Mouse (Mus musculus) heart, embryonic 16.5 days (tissue): Measurements from ENCODE around the gene Tmprss6. TPM values are rescaled to one million over a fixed set of nuclear protein-coding genes. Genes with fewer than 3 reads are reported as not detected.

Experiments
- ATAC-seq: fragments of 200-750 bp; cut with Nextera tagmentation; replicated peaks from 2 replicates; pipeline ENCODE4 v1.8.0; 2017; ENCODE audit warnings: moderate number of reproducible peaks; ENCODE audit not compliant: insufficient read depth, low FRiP score; ENCODE audit errors: extremely low read depth
- H3K27ac ChIP-seq: fragments of 300-500 bp; sonication (generic); 2 replicates; pipeline ENCODE4 v1.5.1; 2014; ENCODE audit warnings: mild to moderate bottlenecking, low read length, control low read depth, moderate library complexity
- H3K27me3 ChIP-seq: fragments of 300-500 bp; sonication (generic); 2 replicates; pipeline ENCODE4 v1.6.1; 2014; ENCODE audit warnings: low read length, mixed read lengths; ENCODE audit not compliant: control insufficient read depth, insufficient read depth
- H3K36me3 ChIP-seq: fragments of 300-500 bp; sonication (generic); 2 replicates; pipeline ENCODE4 v1.6.1; 2014; ENCODE audit not compliant: control insufficient read depth, insufficient read depth
- H3K4me1 ChIP-seq: fragments of 300-500 bp; sonication (generic); 2 replicates; pipeline ENCODE4 v1.6.1; 2014; ENCODE audit warnings: low read length, mixed read lengths; ENCODE audit not compliant: control insufficient read depth, insufficient read depth
- H3K4me2 ChIP-seq: fragments of 300-500 bp; sonication (generic); 2 replicates; pipeline ENCODE4 v1.6.1; 2014; ENCODE audit warnings: low read depth, mild to moderate bottlenecking, control low read depth, low read length
- H3K4me3 ChIP-seq: fragments of 300-500 bp; sonication (generic); 2 replicates; pipeline ENCODE4 v1.5.1; 2014; ENCODE audit warnings: mild to moderate bottlenecking, control low read depth, low read length
- H3K9ac ChIP-seq: fragments of 300-500 bp; sonication (generic); 2 replicates; pipeline ENCODE4 v1.6.1; 2014; ENCODE audit warnings: low read length, control low read depth
- H3K9me3 ChIP-seq: fragments of 300-500 bp; sonication (generic); replicated peaks from 2 replicates; pipeline ENCODE4 v1.6.1; 2016; ENCODE audit warnings: low read length; ENCODE audit not compliant: control insufficient read depth
- WGBS: fragments of 180-500 bp; shearing (Covaris S2); extraction: QIAGEN DNeasy Blood & Tissue Kit; methylation state at CpG from one replicate; pipeline ENCODE4 v1.1.7; 2014; 5-methylcytosine and 5-hydroxymethylcytosine counted together
- polyA plus RNA-seq: library from polyadenylated mRNA; unstranded; fragments of >200 nt; fragmentation: Nextera tagmentation; extraction: Ambion mirVana; gene quantifications from 2 replicates; pipeline ENCODE4 v1.2.1, GENCODE M21; 2015

The Tmprss6 gene
- polyA plus RNA-seq: 0.38 and 0.79 TPM in 2 replicates

DNA sequence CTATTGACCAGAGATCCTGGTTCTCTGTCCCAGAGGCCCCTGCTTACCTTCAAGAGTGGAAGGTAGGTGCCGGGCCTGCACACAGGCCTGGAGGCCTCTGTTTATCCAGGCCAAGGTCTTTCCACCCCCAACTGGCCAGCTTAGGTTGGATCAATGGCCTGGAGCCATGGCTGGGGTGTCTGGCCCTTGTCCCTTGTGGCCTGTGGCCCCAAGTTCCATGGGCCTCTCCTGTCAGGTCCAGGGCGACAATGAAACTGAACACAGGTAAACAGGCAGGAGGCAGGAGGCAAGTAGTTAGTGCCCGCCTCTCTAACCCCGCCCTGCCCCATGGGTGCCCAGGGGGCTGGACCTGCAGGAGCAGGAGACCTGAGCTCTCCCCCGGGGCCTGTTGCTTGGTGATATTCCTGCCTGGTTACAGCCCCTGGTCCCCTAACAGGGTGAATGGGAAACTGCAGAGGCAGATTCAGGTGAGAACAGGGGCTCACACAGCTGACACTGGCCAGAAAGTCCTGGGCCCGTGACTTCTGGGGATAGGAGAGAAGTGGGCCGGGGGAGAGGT lies at the start of gene Tmprss6:
Tmprss6 (minus strand) TSS at position 256 of the 559 bp plus-strand sequence.
- Histone ChIP-seq H3K4me2 (no peak within 1 kb of the TSS), H3K9me3 (no peaks in the 10 kb centered on the region), H3K4me3 (no peak within 1 kb of the TSS), H3K36me3 (no peaks in the 10 kb centered on the region), H3K27ac (no peak within 1 kb of the TSS), H3K27me3 (peaks cover 2% of the 10 kb centered on the region; the same call in 1 of the 2 replicates), H3K9ac (no peak within 1 kb of the TSS), H3K4me1 (peaks cover 13% of the 10 kb centered on the region)
- no peak for ATAC-seq
- 81% methylated on average over 7 of the region's 7 CpGs for WGBS

DNA sequence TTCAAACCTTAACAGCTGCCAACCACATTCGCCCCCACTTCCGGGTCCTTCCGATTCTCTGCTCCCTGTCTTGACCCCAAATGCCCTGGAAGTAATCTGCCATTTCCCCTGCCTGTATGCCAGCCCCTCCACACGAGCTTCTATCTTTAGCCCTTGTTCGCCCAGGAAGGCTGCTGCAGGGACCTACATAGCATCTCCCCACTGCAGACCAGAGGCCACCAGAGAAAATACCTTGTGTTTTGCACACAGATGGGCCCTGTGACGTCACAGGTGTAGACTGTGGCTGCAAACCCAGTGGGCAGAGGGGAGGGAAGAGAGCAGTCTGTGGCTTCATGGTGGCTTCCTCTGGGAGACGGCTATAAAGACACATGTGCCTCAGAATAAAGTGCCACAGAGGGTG lies 49.8 kb upstream of the Tmprss6 start:
- WGBS: 42% methylated on average over 7 of the region's 7 CpGs
- Histone ChIP-seq H3K9ac (no peak overlapping the region; the same call in 1 of the 2 replicates), H3K27me3 (no peaks in the 10 kb centered on the region), H3K27ac (no peak overlapping the region), H3K4me3 (no peak overlapping the region), H3K4me2 (no peak overlapping the region), H3K9me3 (no peaks in the 10 kb centered on the region), H3K36me3 (no peaks in the 10 kb centered on the region), H3K4me1 (peaks cover 15% of the 10 kb centered on the region)
- no peak for ATAC-seq

DNA sequence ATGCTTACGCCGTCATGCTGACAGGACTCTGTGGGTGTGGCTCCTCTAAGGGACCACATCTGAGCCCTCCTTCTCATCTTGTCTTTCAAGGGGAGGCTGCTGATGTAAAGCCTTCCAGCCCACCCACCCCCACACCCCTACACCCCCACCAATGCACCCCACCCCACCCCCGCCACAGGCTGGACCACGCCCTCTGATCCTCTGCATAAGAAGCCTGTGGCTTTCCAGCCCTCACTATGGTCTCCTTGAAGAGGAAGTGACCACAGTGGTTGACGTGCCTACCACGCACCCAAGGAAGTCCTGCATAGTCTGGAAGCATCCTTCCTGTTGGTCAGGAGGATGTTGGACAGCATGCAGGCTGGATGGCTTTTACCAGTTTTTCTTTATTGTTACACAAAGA lies 47.3 kb upstream of the Tmprss6 start:
- Histone ChIP-seq H3K9me3 (no peaks in the 10 kb centered on the region), H3K27me3 (no peaks in the 10 kb centered on the region), H3K9ac (no peak overlapping the region), H3K4me3 (no peak overlapping the region), H3K27ac (no peak overlapping the region), H3K36me3 (no peaks in the 10 kb centered on the region), H3K4me1 (peaks cover 15% of the 10 kb centered on the region), H3K4me2 (no peak overlapping the region)
- 76% methylated on average over 6 of the region's 6 CpGs for WGBS
- no peak for ATAC-seq

DNA sequence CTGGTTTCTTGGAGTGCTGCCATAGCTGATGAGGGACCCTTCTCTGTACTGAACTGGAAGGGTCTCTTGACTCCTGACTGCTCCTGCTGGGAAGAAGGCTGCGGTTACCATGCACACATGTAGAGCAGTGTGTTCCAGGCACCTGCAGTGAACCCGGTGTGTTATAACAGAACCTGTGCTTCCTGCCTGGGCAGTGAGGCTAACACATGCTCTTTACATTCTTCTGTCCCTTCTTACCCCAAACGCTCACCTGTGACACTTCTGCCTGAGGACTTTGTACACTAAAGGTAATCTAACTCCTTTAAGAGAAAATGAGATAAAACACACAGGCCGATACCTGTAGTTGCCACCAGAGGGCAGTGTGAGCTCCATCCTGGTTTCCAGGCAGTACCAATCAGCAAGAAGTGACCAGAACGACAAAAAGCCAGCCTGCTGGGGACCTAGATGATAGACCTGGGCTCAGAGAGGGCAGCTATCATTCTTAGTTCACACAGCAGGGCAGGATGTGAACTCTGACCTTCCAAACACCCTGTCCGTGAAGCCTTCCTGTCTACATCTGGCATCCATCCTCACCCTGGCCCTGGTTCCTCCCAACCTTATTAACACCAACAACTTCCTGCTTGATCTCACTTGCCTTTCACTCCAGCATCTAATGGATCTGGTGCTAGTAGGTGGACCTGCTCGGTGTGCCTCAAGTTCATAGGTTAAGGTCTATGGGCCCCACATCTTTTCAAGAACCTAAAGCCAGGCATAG lies 46.1 kb upstream of the Tmprss6 start:
- H3K27ac ChIP-seq: no peak overlapping the region
- ATAC-seq: 0 out of 2 replicates have a peak, but pooled peaks have one; percentile 21
- no peak overlapping the region for H3K9ac ChIP-seq

DNA sequence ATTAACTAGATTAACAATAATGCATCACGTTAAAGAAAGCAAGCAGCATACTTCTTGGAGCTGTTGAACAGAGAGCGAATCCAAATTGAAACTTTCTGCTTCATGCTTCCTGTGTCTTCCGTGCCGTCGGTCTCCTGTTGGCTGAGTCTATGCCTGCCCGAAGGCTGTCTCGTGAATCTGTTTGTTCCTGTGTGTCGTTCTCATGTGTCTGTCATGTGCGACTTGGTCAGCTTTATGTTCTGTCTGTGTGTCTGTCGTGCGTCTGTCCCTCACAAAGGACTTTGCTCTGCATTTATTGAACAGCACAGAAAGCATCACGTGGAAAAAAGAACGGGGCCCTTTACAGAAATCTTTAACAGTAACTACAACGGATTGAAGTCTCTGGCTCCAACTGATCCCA lies 44.6 kb upstream of the Tmprss6 start:
- WGBS: 81% methylated on average over 14 of the region's 14 CpGs
- ATAC-seq: no peak
- Histone ChIP-seq H3K9me3 (no peaks in the 10 kb centered on the region), H3K9ac (no peak overlapping the region), H3K4me1 (peaks cover 17% of the 10 kb centered on the region), H3K27ac (no peak overlapping the region), H3K4me3 (no peak overlapping the region), H3K4me2 (no peak overlapping the region), H3K27me3 (no peaks in the 10 kb centered on the region), H3K36me3 (no peaks in the 10 kb centered on the region)

More for the DNA sequence above, 46.1 kb upstream of the Tmprss6 start:
- Histone ChIP-seq H3K27me3 (no peaks in the 10 kb centered on the region), H3K9me3 (no peaks in the 10 kb centered on the region), H3K4me3 (no peak overlapping the region), H3K36me3 (no peaks in the 10 kb centered on the region), H3K4me2 (no peak overlapping the region), H3K4me1 (peaks cover 22% of the 10 kb centered on the region)
- 27% methylated on average over 7 of the region's 7 CpGs for WGBS

DNA sequence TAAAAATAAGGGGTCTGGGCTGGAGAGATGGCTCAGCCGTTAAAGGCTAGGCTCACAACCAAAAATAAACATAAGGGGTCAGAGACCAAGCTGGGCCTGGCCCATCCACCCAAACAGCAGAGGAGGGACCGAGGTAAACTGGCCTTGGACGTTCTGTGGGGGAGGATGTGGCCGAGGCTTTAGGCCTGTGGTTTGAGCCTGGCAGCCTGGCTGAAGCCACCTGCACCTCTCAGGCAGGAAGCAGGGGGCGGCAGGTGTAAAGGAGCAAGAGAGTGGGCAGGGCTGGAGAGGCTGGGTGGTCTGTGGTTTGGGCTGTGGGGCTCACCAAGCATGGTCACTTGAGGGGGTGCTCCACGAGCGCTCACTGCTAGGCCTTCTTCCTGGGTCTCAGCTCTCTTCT lies 43.5 kb upstream of the Tmprss6 start:
- Histone ChIP-seq H3K4me1 (peaks cover 14% of the 10 kb centered on the region), H3K36me3 (no peaks in the 10 kb centered on the region), H3K9ac (no peak overlapping the region), H3K4me2 (no peak overlapping the region), H3K9me3 (no peaks in the 10 kb centered on the region), H3K27ac (no peak overlapping the region), H3K4me3 (no peak overlapping the region), H3K27me3 (no peaks in the 10 kb centered on the region)
- 79% methylated on average over 7 of the region's 7 CpGs for WGBS
- ATAC-seq: no peak

DNA sequence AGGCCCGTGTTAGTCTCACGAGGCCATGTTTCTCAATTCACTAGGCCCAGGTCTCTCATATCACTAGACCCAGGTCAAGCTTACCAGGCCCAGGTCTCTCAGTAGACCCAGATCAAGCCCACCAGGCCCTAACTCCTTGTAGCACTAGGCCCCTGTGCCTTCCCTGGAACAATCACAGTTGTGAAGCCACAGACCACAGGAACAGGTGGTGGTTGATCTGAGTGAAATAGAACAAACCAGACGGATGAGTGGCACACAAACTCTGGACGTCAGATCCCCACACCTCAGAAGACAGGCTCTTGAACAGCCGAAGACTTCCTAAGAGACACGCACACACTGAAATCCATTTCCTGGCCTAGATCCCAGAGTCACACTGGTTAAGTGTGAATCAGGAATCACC lies 42.3 kb upstream of the Tmprss6 start:
- no peaks in the 10 kb centered on the region for H3K9me3 ChIP-seq
- H3K9ac ChIP-seq: no peak overlapping the region; the same call in 1 of the 2 replicates
- no peaks in the 10 kb centered on the region for H3K36me3 ChIP-seq
- H3K4me2 ChIP-seq: no peak overlapping the region
- H3K4me3 ChIP-seq: no peak overlapping the region
- WGBS: 72% methylated on average over 6 of the region's 6 CpGs
- no peak for ATAC-seq
- peaks cover 12% of the 10 kb centered on the region for H3K4me1 ChIP-seq
- no peaks in the 10 kb centered on the region for H3K27me3 ChIP-seq
- no peak overlapping the region for H3K27ac ChIP-seq

DNA sequence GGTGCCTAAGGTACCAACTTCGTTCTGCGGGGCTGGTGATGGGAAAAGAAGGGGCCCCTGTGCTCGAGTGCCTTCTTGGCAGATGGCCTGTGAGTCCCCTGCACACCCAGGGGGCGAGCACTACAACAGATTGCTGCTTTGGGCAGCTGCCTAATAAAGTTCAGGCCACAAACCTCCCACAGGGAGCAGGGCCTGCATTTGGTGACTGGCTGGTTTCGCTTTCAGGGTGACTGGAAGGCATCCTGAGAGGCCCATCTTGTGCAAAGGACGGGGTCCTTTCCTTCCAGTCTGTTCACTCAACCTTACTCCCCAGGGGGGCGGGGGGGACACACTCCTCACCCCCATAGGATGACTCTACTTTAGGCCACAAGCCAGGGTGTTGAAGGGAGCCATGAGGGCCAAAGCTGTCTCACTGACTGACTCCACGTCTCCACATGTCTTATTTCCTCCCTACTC lies 41.7 kb upstream of the Tmprss6 start:
- Histone ChIP-seq H3K27ac (no peak overlapping the region), H3K4me3 (no peak overlapping the region), H3K9me3 (peaks cover 1% of the 10 kb centered on the region), H3K27me3 (no peaks in the 10 kb centered on the region), H3K4me2 (peak overlapping the region; percentile 19; the same call in 1 of the 2 replicates), H3K4me1 (peaks cover 12% of the 10 kb centered on the region), H3K9ac (0 out of 2 replicates have a peak overlapping the region, but pooled peaks have one; percentile 33), H3K36me3 (no peaks in the 10 kb centered on the region)
- 49% methylated on average over 8 of the region's 8 CpGs for WGBS
- no peak for ATAC-seq

DNA sequence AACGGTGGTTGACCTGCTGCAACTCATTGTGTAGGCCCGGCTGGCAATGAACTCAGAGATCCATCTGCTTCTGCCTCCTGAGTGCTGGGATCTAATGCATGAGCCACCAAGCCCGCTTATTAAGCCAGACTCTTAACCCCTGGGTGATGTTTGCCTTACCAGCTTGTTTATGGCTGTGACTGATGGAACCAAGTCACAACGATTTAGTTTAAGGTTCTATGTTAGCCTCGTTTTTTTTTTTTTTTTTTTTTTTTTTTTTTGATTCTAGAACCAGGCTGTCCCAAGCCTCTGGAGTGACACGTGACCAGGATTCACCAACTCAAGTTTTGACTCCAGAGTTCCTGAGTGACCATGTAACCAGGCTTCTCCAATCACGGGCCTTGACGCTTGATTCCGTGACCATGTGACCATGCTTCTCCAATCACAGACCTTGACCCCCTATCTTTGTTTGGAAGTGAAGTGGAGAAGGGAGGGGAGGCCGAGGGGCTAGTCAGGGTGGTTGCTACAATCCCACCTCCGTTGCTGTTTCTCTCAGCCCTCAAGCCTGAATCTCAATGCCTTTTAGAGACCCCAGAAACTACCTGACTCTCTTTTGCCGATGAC lies 41.0 kb upstream of the Tmprss6 start:
- Histone ChIP-seq H3K4me2 (peak overlapping the region; percentile 19; the same call in 1 of the 2 replicates), H3K4me3 (no peak overlapping the region), H3K27ac (no peak overlapping the region), H3K9ac (no peak overlapping the region), H3K4me1 (peaks cover 12% of the 10 kb centered on the region), H3K27me3 (no peaks in the 10 kb centered on the region), H3K36me3 (no peaks in the 10 kb centered on the region), H3K9me3 (peaks cover 9% of the 10 kb centered on the region)
- 52% methylated on average over 12 of the region's 12 CpGs for WGBS
- no peak for ATAC-seq
